Mouse (Mus musculus): ENCODE data around the gene Iars2. TPM values are rescaled to one million over a fixed set of nuclear protein-coding genes. Genes with fewer than 3 reads are reported as not detected.
A peak's percentile ranks its signal among the peaks of the same experiment; 100 is the strongest.
"Not testable (repeated sequence)": the region's sequence is repeated elsewhere in the genome, so short reads cannot be mapped to it uniquely, and the experiment has no call there.

Iars2 gene
- polyA plus RNA-seq, 1 experiment from 2014 or later, result 22.1 TPM

- WGBS, result 69% methylated on average over 6 of the region's 6 CpGs
- H3K27ac ChIP-seq (ENCODE audit: low read length), result no peak overlapping the region
- TF ChIP-seq EP300 (IDR thresholded peaks at IDR 0.05) (no peak), CTCF (IDR thresholded peaks at IDR 0.05) (no peak)
- no peaks in the 10 kb centered on the region for H3K27me3 ChIP-seq (replicated peaks; ENCODE audit: insufficient read depth, low read length)
- H3K9ac ChIP-seq (replicated peaks; ENCODE audit: low read depth), result no peak overlapping the region
- no peak for DNase-seq (ENCODE audit: low spot score)
- no peak for ATAC-seq
- H3K4me3 ChIP-seq (ENCODE audit: low read depth, low read length), result no peak overlapping the region
- H3K4me2 ChIP-seq (replicated peaks; ENCODE audit: low read depth, low read length), result no peak overlapping the region
- no peaks in the 10 kb centered on the region for H3K36me3 ChIP-seq (ENCODE audit: insufficient read depth, low read length)
- no peaks in the 10 kb centered on the region for H3K9me3 ChIP-seq (ENCODE audit: low read length)
- no peaks in the 10 kb centered on the region for H3K4me1 ChIP-seq (ENCODE audit: insufficient read depth, low read depth, low read length)
Measured at GRCm38 (mm10) chr1:185335231-185335765, 6.1 kb upstream of the Iars2 start.

GRCm38 (mm10) chr1:185334136-185334535, 4.9 kb upstream of the Iars2 start:
- H3K4me1 ChIP-seq (ENCODE audit: insufficient read depth, low read depth, low read length), result no peaks in the 10 kb centered on the region
- TF ChIP-seq EP300 (IDR thresholded peaks at IDR 0.05), result no peak
- TF ChIP-seq CTCF (IDR thresholded peaks at IDR 0.05), result no peak
- no peak for ATAC-seq

GRCm38 (mm10) chr1:185333651-185334050, 4.5 kb upstream of the Iars2 start:
- Histone ChIP-seq H3K4me1 (ENCODE audit: insufficient read depth, low read depth, low read length) (no peaks in the 10 kb centered on the region), H3K27me3 (replicated peaks; ENCODE audit: insufficient read depth, low read length) (no peaks in the 10 kb centered on the region), H3K4me3 (ENCODE audit: low read depth, low read length) (no peak overlapping the region), H3K4me2 (replicated peaks; ENCODE audit: low read depth, low read length) (no peak overlapping the region), H3K27ac (ENCODE audit: low read length) (no peak overlapping the region), H3K36me3 (ENCODE audit: insufficient read depth, low read length) (no peaks in the 10 kb centered on the region), H3K9ac (replicated peaks; ENCODE audit: low read depth) (no peak overlapping the region), H3K9me3 (ENCODE audit: low read length) (no peaks in the 10 kb centered on the region)
- 84% methylated on average over 5 of the region's 5 CpGs for WGBS
- no peak for TF ChIP-seq EP300 (IDR thresholded peaks at IDR 0.05)
- no peak for TF ChIP-seq CTCF (IDR thresholded peaks at IDR 0.05)
- DNase-seq (ENCODE audit: low spot score) (no peak), ATAC-seq (no peak)

More at GRCm38 (mm10) chr1:185334136-185334535, 4.9 kb upstream of the Iars2 start:
- H3K9me3 ChIP-seq (ENCODE audit: low read length), result no peaks in the 10 kb centered on the region
- H3K27ac ChIP-seq (ENCODE audit: low read length), result no peak overlapping the region
- no peak overlapping the region for H3K9ac ChIP-seq (replicated peaks; ENCODE audit: low read depth)
- DNase-seq (ENCODE audit: low spot score), result no peak
- no peak overlapping the region for H3K4me2 ChIP-seq (replicated peaks; ENCODE audit: low read depth, low read length)
- H3K27me3 ChIP-seq (replicated peaks; ENCODE audit: insufficient read depth, low read length), result no peaks in the 10 kb centered on the region
- H3K36me3 ChIP-seq (ENCODE audit: insufficient read depth, low read length), result no peaks in the 10 kb centered on the region
- H3K4me3 ChIP-seq (ENCODE audit: low read depth, low read length), result no peak overlapping the region
- 88% methylated on average over 4 of the region's 4 CpGs for WGBS

GRCm38 (mm10) chr1:185331983-185332430, 2.8 kb upstream of the Iars2 start, which contains the start of gene Bpnt1:
Gene Bpnt1, plus strand, starts transcription at chr1:185332149.
- H3K27me3 ChIP-seq (replicated peaks; ENCODE audit: insufficient read depth, low read length), result no peaks in the 10 kb centered on the region
- under 1% methylated on average over 32 of the region's 32 CpGs for WGBS
- no peaks in the 10 kb centered on the region for H3K4me1 ChIP-seq (ENCODE audit: insufficient read depth, low read depth, low read length)
- no peak for TF ChIP-seq CTCF (IDR thresholded peaks at IDR 0.05)
- no peak for TF ChIP-seq EP300 (IDR thresholded peaks at IDR 0.05)
- DNase-seq (ENCODE audit: low spot score), result peak; percentile 96
- H3K4me2 ChIP-seq (replicated peaks; ENCODE audit: low read depth, low read length), result peak within 1 kb of the TSS; percentile 71
- no peaks in the 10 kb centered on the region for H3K36me3 ChIP-seq (ENCODE audit: insufficient read depth, low read length)
- H3K9ac ChIP-seq (replicated peaks; ENCODE audit: low read depth), result peak within 1 kb of the TSS; percentile 65
- no peaks in the 10 kb centered on the region for H3K9me3 ChIP-seq (ENCODE audit: low read length)
- peak within 1 kb of the TSS; percentile 57 for H3K4me3 ChIP-seq (ENCODE audit: low read depth, low read length)
- peak within 1 kb of the TSS; percentile 76 for H3K27ac ChIP-seq (ENCODE audit: low read length)
- peak; percentile 89 for ATAC-seq

- no peaks in the 10 kb centered on the region for H3K9me3 ChIP-seq (ENCODE audit: low read length)
- no peaks in the 10 kb centered on the region for H3K36me3 ChIP-seq (ENCODE audit: insufficient read depth, low read length)
- no peak overlapping the region for H3K9ac ChIP-seq (replicated peaks; ENCODE audit: low read depth)
- TF ChIP-seq CTCF (IDR thresholded peaks at IDR 0.05) (peak; percentile 28), EP300 (IDR thresholded peaks at IDR 0.05) (no peak)
- DNase-seq (ENCODE audit: low spot score) (peak; percentile 65), ATAC-seq (peak; percentile 16; the same call in 1 of the 2 replicates)
- no peaks in the 10 kb centered on the region for H3K4me1 ChIP-seq (ENCODE audit: insufficient read depth, low read depth, low read length)
- 33% methylated on average over 5 of the region's 5 CpGs for WGBS
- no peaks in the 10 kb centered on the region for H3K27me3 ChIP-seq (replicated peaks; ENCODE audit: insufficient read depth, low read length)
- peak overlapping the region; percentile 71; the same call in 1 of the 2 replicates for H3K4me2 ChIP-seq (replicated peaks; ENCODE audit: low read depth, low read length)
- H3K4me3 ChIP-seq (ENCODE audit: low read depth, low read length), result peak overlapping the region; percentile 57
- no peak overlapping the region for H3K27ac ChIP-seq (ENCODE audit: low read length)
Measured at GRCm38 (mm10) chr1:185331364-185331763, 2.2 kb upstream of the Iars2 start.

- Histone ChIP-seq H3K27ac (ENCODE audit: low read length) (no peak overlapping the region), H3K9ac (replicated peaks; ENCODE audit: low read depth) (no peak overlapping the region), H3K27me3 (replicated peaks; ENCODE audit: insufficient read depth, low read length) (no peaks in the 10 kb centered on the region), H3K4me3 (ENCODE audit: low read depth, low read length) (no peak overlapping the region), H3K4me2 (replicated peaks; ENCODE audit: low read depth, low read length) (no peak overlapping the region), H3K4me1 (ENCODE audit: insufficient read depth, low read depth, low read length) (no peaks in the 10 kb centered on the region), H3K9me3 (ENCODE audit: low read length) (no peaks in the 10 kb centered on the region), H3K36me3 (ENCODE audit: insufficient read depth, low read length) (peaks cover 6% of the 10 kb centered on the region; the same call in 1 of the 2 replicates)
- TF ChIP-seq EP300 (IDR thresholded peaks at IDR 0.05) (no peak), CTCF (IDR thresholded peaks at IDR 0.05) (no peak)
- no peak for ATAC-seq
- no peak for DNase-seq (ENCODE audit: low spot score)
- WGBS, result 92% methylated on average over 8 of the region's 8 CpGs
Measured at GRCm38 (mm10) chr1:185329851-185330250, 655 bp upstream of the Iars2 start.

- H3K27ac ChIP-seq (ENCODE audit: low read length); H3K4me1 ChIP-seq (ENCODE audit: insufficient read depth, low read depth, low read length); DNase-seq (ENCODE audit: low spot score); H3K4me3 ChIP-seq (ENCODE audit: low read depth, low read length); H3K9ac ChIP-seq (replicated peaks; ENCODE audit: low read depth); ATAC-seq; H3K9me3 ChIP-seq (ENCODE audit: low read length); H3K27me3 ChIP-seq (replicated peaks; ENCODE audit: insufficient read depth, low read length): not testable (repeated sequence)
- Histone ChIP-seq H3K36me3 (ENCODE audit: insufficient read depth, low read length) (peaks cover 21% of the 10 kb centered on the region; the same call in 1 of the 2 replicates), H3K4me2 (replicated peaks; ENCODE audit: low read depth, low read length) (peak overlapping the region; percentile 77; the same call in 1 of the 2 replicates)
- 45% methylated on average over 3 of the region's 3 CpGs for WGBS
Measured at GRCm38 (mm10) chr1:185327754-185328345, 1.3 kb downstream of the Iars2 start.
